24 mouse cellular contexts compared by ENCODE assay signal in the genomic region with DNA sequence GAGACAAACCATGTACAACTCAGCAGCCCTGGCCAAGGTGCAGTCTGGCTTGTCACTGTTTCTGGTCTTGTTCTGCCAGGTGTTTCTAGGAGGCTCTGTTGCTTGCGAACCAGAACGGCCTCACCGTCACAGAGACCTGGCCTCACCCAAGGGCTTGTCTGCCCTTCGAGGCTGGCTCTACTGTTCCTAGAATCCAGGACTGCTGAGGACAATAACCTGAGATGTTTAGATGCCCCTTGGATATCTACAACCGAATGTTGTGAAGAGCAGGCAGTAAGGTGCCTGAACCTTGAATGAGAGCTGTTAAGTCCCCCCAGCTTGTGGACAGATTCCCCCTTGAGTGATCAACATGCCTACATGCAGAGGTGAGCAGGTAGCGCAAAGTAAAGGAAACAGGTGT. TPM values are rescaled to one million over a fixed set of nuclear protein-coding genes. Genes with fewer than 3 reads are reported as not detected.
DNase-seq lines count a peak whose midpoint lies in the region; ATAC-seq lines count a peak whose summit lies in the region.
"Had no signal": no experiment of that assay in that cellular context is flagged by ENCODE, and none has a peak within 500 bp of the region (broad histone marks: within the 10 kb centered on the region; RNA-seq: fewer than 3 reads in every experiment).

No protein-coding gene starts in this region.

- 90% methylated on average over 6 of the region's 6 CpGs for WGBS in limb, embryonic 10.5 days

- H3K36me3 ChIP-seq in limb, embryonic 10.5 days: no peaks in the 10 kb centered on the region
- H3K36me3 ChIP-seq: embryonic facial prominence, embryonic 13.5 days; embryonic facial prominence, embryonic 15.5 days; forebrain, embryonic 10.5 days; forebrain, embryonic 12.5 days had no signal

- no peak overlapping the region for H3K4me3 ChIP-seq in limb, embryonic 10.5 days
- H3K4me3 ChIP-seq: embryonic facial prominence, embryonic 13.5 days; embryonic facial prominence, embryonic 15.5 days; erythroblast, embryonic 14.5 days; forebrain, embryonic 10.5 days; forebrain, embryonic 12.5 days had no signal

- peak; percentile 74 for DNase-seq in heart, adult 11 months
- DNase-seq in heart, postnatal 25 days (ENCODE audit: low spot score): no peak
- peak; percentile 0 for DNase-seq in retina, embryonic 14.5 days (ENCODE audit: low spot score)
- no peak for DNase-seq in retina, postnatal 1 day
- DNase-seq in limb, embryonic 10.5 days (ENCODE audit: low spot score): peak; percentile 14
- DNase-seq: adrenal gland, adult 8-10 months; adrenal gland, postnatal 14 days; adrenal gland, postnatal 36 days; B cell, adult 2 months; cerebellum, adult 11-12 months; cerebellum, adult 2 months; cerebellum, adult 9-11 months; cerebellum, postnatal 14 days; cerebellum, postnatal 36 days; embryo, embryonic 11 days had no signal

- H3K27me3 ChIP-seq in limb, embryonic 10.5 days (ENCODE audit: low read depth, poor library complexity, severe bottlenecking): 0 out of 2 replicates have a peak, but pooled peaks cover 6% of the 10 kb centered on the region

- no peaks in the 10 kb centered on the region for H3K4me1 ChIP-seq in limb, embryonic 10.5 days
- H3K4me1 ChIP-seq: forebrain, embryonic 12.5 days had no signal

- H3K27ac ChIP-seq in limb, embryonic 10.5 days: no peak overlapping the region
- H3K27ac ChIP-seq: embryonic facial prominence, embryonic 13.5 days; embryonic facial prominence, embryonic 15.5 days; forebrain, embryonic 10.5 days; forebrain, embryonic 12.5 days had no signal

- intact Hi-C loops in heart, postnatal 25 days (cut with DNase I): loop anchor here (5.0 kb wide), 2 partner anchors 410 to 470 kb away; no protein-coding TSS in a partner anchor

- H3K9me3 ChIP-seq in limb, embryonic 10.5 days (replicated peaks): no peaks in the 10 kb centered on the region
- H3K9me3 ChIP-seq: embryonic facial prominence, embryonic 13.5 days; embryonic facial prominence, embryonic 15.5 days; forebrain, embryonic 10.5 days; forebrain, embryonic 12.5 days had no signal

- no peak for ATAC-seq in megakaryocyte, adult 5-6 weeks (ENCODE audit: poor library complexity, severe bottlenecking)
- ATAC-seq: CD4-positive, CD25-positive, alpha-beta regulatory T cell, adult 4 months; forebrain, embryonic 14.5 days; forebrain, embryonic 16.5 days had no signal

RNA-seq across cellular contexts. Expression of gene Etv3, which starts 22.4 kb away (rescaled TPM):
- 10 to 100 TPM; 17.7 to 18.3 TPM for total RNA-seq in heart, postnatal 25 days (2021)
- 12.1 and 13.9 TPM in 2 replicates for polyA plus RNA-seq in limb, embryonic 10.5 days (2016; fragmentation: Nextera tagmentation; extraction: Ambion mirVana)
- total RNA-seq in megakaryocyte, adult 5-6 weeks (2015): 12.9 and 13.8 TPM in 2 replicates
- 14.6 and 16.7 TPM in 2 replicates for total RNA-seq in megakaryocyte, adult 5-6 weeks (2017)

Comparison
In these comparisons a context has a peak if more than half of its experiments do, and no peak if none do; other contexts are left out.
1. DNase-seq: peak in heart, adult 11 months (single experiment), retina, embryonic 14.5 days (single experiment) and limb, embryonic 10.5 days (single experiment); none in heart, postnatal 25 days (single experiment) and retina, postnatal 1 day (single experiment).